Mouse (Mus musculus): ENCODE measurements around the gene Hid1. TPM values are rescaled to one million over a fixed set of nuclear protein-coding genes. Genes with fewer than 3 reads are reported as not detected.

The Hid1 gene
- polyA plus RNA-seq, 1 experiment from 2014 or later, result 1.6 TPM

DNA sequence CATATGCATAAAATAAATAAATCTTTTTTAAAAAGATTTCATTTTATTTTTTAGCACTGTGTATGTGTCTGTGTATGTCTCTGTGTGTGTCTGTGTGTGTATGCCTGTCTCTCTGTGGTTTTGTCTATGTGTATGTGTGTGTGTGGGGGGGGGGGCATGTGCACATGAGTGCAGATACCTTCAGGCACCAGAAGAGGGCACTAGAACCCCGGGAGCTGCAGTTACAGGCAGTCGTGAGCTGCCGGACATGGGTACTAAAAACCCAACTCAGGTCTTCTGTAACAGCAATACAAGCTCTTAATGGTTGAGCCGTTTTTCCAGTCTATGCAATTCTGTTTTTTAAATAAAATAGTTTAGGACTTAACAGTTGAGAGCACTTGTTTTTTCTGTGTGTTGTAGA, 66.8 kb downstream of the Hid1 start:
- Histone ChIP-seq H3K4me1 (ENCODE audit: control insufficient read depth, insufficient read depth, low read length) (peaks cover 9% of the 10 kb centered on the region), H3K9ac (ENCODE audit: low read length) (no peak overlapping the region), H3K36me3 (ENCODE audit: control insufficient read depth, insufficient read depth, low read length) (no peaks in the 10 kb centered on the region), H3K4me3 (ENCODE audit: low read depth, low read length) (no peak overlapping the region), H3K4me2 (ENCODE audit: low read depth, severe bottlenecking) (no peak overlapping the region), H3K27me3 (ENCODE audit: control insufficient read depth, insufficient read depth, low read length) (peaks cover 21% of the 10 kb centered on the region), H3K27ac (replicated peaks; ENCODE audit: low read depth, low read length) (no peak overlapping the region), H3K9me3 (ENCODE audit: control insufficient read depth, low read length) (no peaks in the 10 kb centered on the region)
- WGBS, result 88% methylated on average over 4 of the region's 4 CpGs
- DNase-seq (ENCODE audit: low spot score) (no peak), ATAC-seq (ENCODE audit: insufficient number of reproducible peaks, low FRiP score, low TSS enrichment, low read depth) (no peak)

DNA sequence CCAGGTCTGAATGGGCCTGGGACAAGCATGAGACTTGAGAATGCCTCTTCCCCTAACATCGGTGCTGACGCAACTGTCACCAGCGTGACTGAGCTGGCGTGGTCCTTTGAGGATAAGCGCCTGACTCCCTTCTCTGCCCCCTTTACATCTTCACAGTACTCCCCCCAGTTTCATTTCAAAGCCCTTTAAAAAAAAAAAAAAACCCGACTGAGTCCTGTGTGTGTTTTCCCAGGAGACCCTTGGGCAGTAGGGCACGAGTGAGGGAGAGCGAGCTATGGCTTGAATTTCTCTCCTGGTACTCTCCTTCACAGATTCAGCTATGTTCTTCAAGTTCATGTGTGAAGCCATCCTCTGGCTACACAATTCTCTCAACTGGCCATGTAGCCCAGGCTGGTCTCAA, 69.4 kb downstream of the Hid1 start:
- Histone ChIP-seq H3K4me3 (ENCODE audit: low read depth, low read length) (no peak overlapping the region), H3K4me1 (ENCODE audit: control insufficient read depth, insufficient read depth, low read length) (peaks cover 9% of the 10 kb centered on the region), H3K9me3 (ENCODE audit: control insufficient read depth, low read length) (no peaks in the 10 kb centered on the region), H3K36me3 (ENCODE audit: control insufficient read depth, insufficient read depth, low read length) (no peaks in the 10 kb centered on the region), H3K27me3 (ENCODE audit: control insufficient read depth, insufficient read depth, low read length) (peaks cover 21% of the 10 kb centered on the region), H3K4me2 (ENCODE audit: low read depth, severe bottlenecking) (no peak overlapping the region), H3K27ac (replicated peaks; ENCODE audit: low read depth, low read length) (no peak overlapping the region), H3K9ac (ENCODE audit: low read length) (no peak overlapping the region)
- ATAC-seq (ENCODE audit: insufficient number of reproducible peaks, low FRiP score, low TSS enrichment, low read depth), result no peak
- DNase-seq (ENCODE audit: low spot score), result no peak
- 61% methylated on average over 8 of the region's 8 CpGs for WGBS

Other genes with a start within 250 kb of the Hid1 start
- gene Cd300lf, start 233.8 kb downstream of the Hid1 start, polyA plus RNA-seq (2014; fragmentation: Nextera tagmentation; extraction: Ambion mirVana), result 0.19 TPM in 1 of 2 replicates, not detected in the other
- gene Slc9a3r1, start 204.4 kb downstream of the Hid1 start, polyA plus RNA-seq (2014; fragmentation: Nextera tagmentation; extraction: Ambion mirVana), result 24.9 and 29.5 TPM in 2 replicates
- gene Tmem104, start 180.3 kb downstream of the Hid1 start, polyA plus RNA-seq (2014; fragmentation: Nextera tagmentation; extraction: Ambion mirVana), result 7.7 and 9.8 TPM in 2 replicates
- gene Nat9, start 179.9 kb downstream of the Hid1 start, polyA plus RNA-seq (2014; fragmentation: Nextera tagmentation; extraction: Ambion mirVana), result 17.1 and 21.0 TPM in 2 replicates
- 0.04 and 0.06 TPM in 2 replicates for gene Grin2c, start 100.5 kb downstream of the Hid1 start, polyA plus RNA-seq (2014; fragmentation: Nextera tagmentation; extraction: Ambion mirVana)
- 10.2 and 15.6 TPM in 2 replicates for gene Fdxr, start 90.7 kb downstream of the Hid1 start, polyA plus RNA-seq (2014; fragmentation: Nextera tagmentation; extraction: Ambion mirVana)
- gene Fads6, start 70.1 kb downstream of the Hid1 start, polyA plus RNA-seq (2014; fragmentation: Nextera tagmentation; extraction: Ambion mirVana), result 0.04 and 0.11 TPM in 2 replicates
- not detected in 2 replicates for gene Otop2, start 60.6 kb downstream of the Hid1 start, polyA plus RNA-seq (2014; fragmentation: Nextera tagmentation; extraction: Ambion mirVana)
- gene Ush1g, start 45.7 kb downstream of the Hid1 start, polyA plus RNA-seq (2014; fragmentation: Nextera tagmentation; extraction: Ambion mirVana), result not detected in 2 replicates
- not detected in 2 replicates for gene Otop3, start 33.0 kb downstream of the Hid1 start, polyA plus RNA-seq (2014; fragmentation: Nextera tagmentation; extraction: Ambion mirVana)
- 14.6 and 15.1 TPM in 2 replicates for gene Cdr2l, start 14.2 kb upstream of the Hid1 start, polyA plus RNA-seq (2014; fragmentation: Nextera tagmentation; extraction: Ambion mirVana)
- gene Mrpl58, start 36.0 kb upstream of the Hid1 start, polyA plus RNA-seq (2014; fragmentation: Nextera tagmentation; extraction: Ambion mirVana), result 187 and 197 TPM in 2 replicates
- 943 and 945 TPM in 2 replicates for gene Atp5h, start 52.2 kb upstream of the Hid1 start, polyA plus RNA-seq (2014; fragmentation: Nextera tagmentation; extraction: Ambion mirVana)
- 17.6 and 23.5 TPM in 2 replicates for gene Kctd2, start 52.4 kb upstream of the Hid1 start, polyA plus RNA-seq (2014; fragmentation: Nextera tagmentation; extraction: Ambion mirVana)
- 0.21 TPM in 1 of 2 replicates, not detected in the other for gene Trim80, start 72.8 kb upstream of the Hid1 start, polyA plus RNA-seq (2014; fragmentation: Nextera tagmentation; extraction: Ambion mirVana)
- 0.09 and 0.26 TPM in 2 replicates for gene Slc16a5, start 94.7 kb upstream of the Hid1 start, polyA plus RNA-seq (2014; fragmentation: Nextera tagmentation; extraction: Ambion mirVana)
- 7.7 and 8.8 TPM in 2 replicates for gene Armc7, start 107.9 kb upstream of the Hid1 start, polyA plus RNA-seq (2014; fragmentation: Nextera tagmentation; extraction: Ambion mirVana)
- 58.2 and 60.9 TPM in 2 replicates for gene Nt5c, start 124.1 kb upstream of the Hid1 start, polyA plus RNA-seq (2014; fragmentation: Nextera tagmentation; extraction: Ambion mirVana)
- 526 and 537 TPM in 2 replicates for gene Jpt1, start 146.6 kb upstream of the Hid1 start, polyA plus RNA-seq (2014; fragmentation: Nextera tagmentation; extraction: Ambion mirVana)
- 1,466 and 1,467 TPM in 2 replicates for gene Sumo2, start 168.5 kb upstream of the Hid1 start, polyA plus RNA-seq (2014; fragmentation: Nextera tagmentation; extraction: Ambion mirVana)
- gene Nup85, start 196.7 kb upstream of the Hid1 start, polyA plus RNA-seq (2014; fragmentation: Nextera tagmentation; extraction: Ambion mirVana), result 213 and 220 TPM in 2 replicates
- 111 and 122 TPM in 2 replicates for gene Mrps7, start 236.2 kb upstream of the Hid1 start, polyA plus RNA-seq (2014; fragmentation: Nextera tagmentation; extraction: Ambion mirVana)
- 21.3 and 26.5 TPM in 2 replicates for gene Gga3, start 236.3 kb upstream of the Hid1 start, polyA plus RNA-seq (2014; fragmentation: Nextera tagmentation; extraction: Ambion mirVana)
- 18.0 and 19.3 TPM in 2 replicates for gene Mif4gd, start 245.2 kb upstream of the Hid1 start, polyA plus RNA-seq (2014; fragmentation: Nextera tagmentation; extraction: Ambion mirVana)